Mouse (Mus musculus) G1E (cell line): ENCODE measurements at regions not wholly inside any gene's neighbourhood (a gene's known extent, or its start where the extent isn't known, plus 50 kb on each side); places are given as distances from the start of the nearest gene placed in this dataset.

Experiments used
- CTCF ChIP-seq: IDR thresholded peaks from 2 replicates; pipeline ENCODE4 v1.5.1; 2012; ENCODE audit warnings: low read depth, low read length, inconsistent platforms, mixed read lengths
- GATA1 ChIP-seq: IDR thresholded peaks from 2 replicates; pipeline ENCODE4 v1.6.1; 2012; ENCODE audit warnings: borderline replicate concordance, low read length, inconsistent platforms, mixed read lengths
- GATA2 ChIP-seq: IDR thresholded peaks from 2 replicates; pipeline ENCODE4 v1.6.1; 2012; ENCODE audit warnings: low read depth, low read length, inconsistent platforms, borderline replicate concordance
- TAL1 ChIP-seq: conservative IDR thresholded peaks from 2 replicates; pipeline ENCODE4 v1.6.1; 2012; ENCODE audit warnings: low read depth, low read length, inconsistent platforms, mixed read lengths

- no peak for TF ChIP-seq TAL1
- TF ChIP-seq CTCF = no peak
- TF ChIP-seq GATA1 = no peak
- TF ChIP-seq GATA2 = no peak
Measured at GRCm38 (mm10) chr1:164508556-164508955, 50.4 kb upstream of the Atp1b1 start.
